Mouse (Mus musculus) ES-E14 (cell line): ENCODE measurements at regions not wholly inside any gene's neighbourhood (a gene's known extent, or its start where the extent isn't known, plus 50 kb on each side); places are given as distances from the start of the nearest gene placed in this dataset.

Experiments used
- CHD2 ChIP-seq: IDR thresholded peaks from 2 replicates; pipeline ENCODE4 v1.6.1; 2014; ENCODE audit warnings: mild to moderate bottlenecking, low read depth, low read length, inconsistent platforms
- MAFK ChIP-seq: IDR thresholded peaks from 2 replicates; pipeline ENCODE4 v1.6.1; 2014; ENCODE audit warnings: mild to moderate bottlenecking, low read depth, low read length, inconsistent platforms; ENCODE audit not compliant: insufficient read depth
- ZC3H11A ChIP-seq: IDR thresholded peaks from 2 replicates; pipeline ENCODE4 v1.6.1; 2012; ENCODE audit warnings: low read depth, mild to moderate bottlenecking, inconsistent platforms, low read length, borderline replicate concordance
- ZNF384 ChIP-seq: IDR thresholded peaks from 2 replicates; pipeline ENCODE4 v1.6.1; 2012; ENCODE audit warnings: low read depth, low read length, inconsistent platforms

DNA sequence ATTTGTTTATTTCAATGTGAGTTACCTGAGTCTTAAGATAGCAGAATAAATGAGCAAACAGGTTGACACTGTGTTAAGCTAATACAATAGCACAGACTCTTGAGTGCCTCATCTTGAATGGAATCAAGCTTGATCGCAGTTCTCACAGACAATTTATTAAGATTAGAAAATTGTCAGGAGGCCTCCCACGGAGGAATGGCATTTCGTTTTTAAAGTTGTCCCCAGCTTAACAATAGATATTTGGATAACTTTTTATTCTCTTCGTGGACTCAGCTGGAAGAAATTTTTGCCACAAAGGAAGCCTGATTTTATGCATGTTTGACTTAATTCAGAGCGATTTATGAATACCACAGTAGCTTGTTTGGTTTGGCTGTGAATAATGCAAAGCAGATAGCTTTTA, 1422.0 kb upstream of the Slc10a2 start:
- TF ChIP-seq ZC3H11A (no peak), CHD2 (no peak), MAFK (no peak), ZNF384 (no peak)
